Mouse (Mus musculus) urinary bladder, adult 2 months (tissue): ENCODE results near the gene Cdan1. TPM values are rescaled to one million over a fixed set of nuclear protein-coding genes. Genes with fewer than 3 reads are reported as not detected.

Experiments used
- polyA plus RNA-seq: library from polyadenylated mRNA; depleted of rRNA; stranded (reverse); fragments of >200 nt; gene quantifications from 2 replicates; pipeline ENCODE4 v1.2.3, GENCODE M21; 2012; rRNA removed

Gene Cdan1
- polyA plus RNA-seq, 1 experiment: 13.2 TPM

Other genes starting within 250 kb of the Cdan1 start
- gene Haus2, start 240.7 kb downstream of the Cdan1 start, polyA plus RNA-seq: 11.5 and 12.7 TPM in 2 replicates
- gene Lrrc57, start 240.6 kb downstream of the Cdan1 start, polyA plus RNA-seq: 19.2 and 24.2 TPM in 2 replicates
- gene Stard9, start 221.0 kb downstream of the Cdan1 start, polyA plus RNA-seq: 22.1 and 23.0 TPM in 2 replicates
- gene Ttbk2, start 476 bp upstream of the Cdan1 start, polyA plus RNA-seq: 4.5 and 5.0 TPM in 2 replicates
- gene Ubr1, start 120.6 kb upstream of the Cdan1 start, polyA plus RNA-seq: 12.7 and 15.8 TPM in 2 replicates
- 9.1 and 12.1 TPM in 2 replicates for gene Tmem62, start 126.9 kb upstream of the Cdan1 start, polyA plus RNA-seq
- gene Ccndbp1, start 158.3 kb upstream of the Cdan1 start, polyA plus RNA-seq: 61.7 and 71.0 TPM in 2 replicates
- gene Epb42, start 186.9 kb upstream of the Cdan1 start, polyA plus RNA-seq: 0.22 and 0.38 TPM in 2 replicates
- 2.1 and 3.3 TPM in 2 replicates for gene Tgm5, start 235.7 kb upstream of the Cdan1 start, polyA plus RNA-seq